Mouse (Mus musculus) frontal cortex, postnatal 36 days (tissue): Measurements from ENCODE around the gene Cyp1a1.

Experiments used
- DNase-seq, 2 experiments: peaks; one replicate each; pipeline ENCODE4 v3.0.0; 2022; ENCODE audit warnings: low spot score in 2 of 2

Cyp1a1 gene

GRCm38 (mm10) chr9:57687751-57688150 lies at the start of gene Cyp1a1:
Cyp1a1 (plus strand) TSS chr9:57687928.
- DNase-seq = no peak

GRCm38 (mm10) chr9:57638651-57639459 lies 48.9 kb upstream of the Cyp1a1 start:
- no peak for DNase-seq

- no peak for DNase-seq
These were observed 47.9 kb upstream of the Cyp1a1 start for GRCm38 (mm10) chr9:57639661-57640328.

GRCm38 (mm10) chr9:57640384-57640783 lies 47.3 kb upstream of the Cyp1a1 start:
- peak in 1 of 2 experiments; percentile 51 for DNase-seq

GRCm38 (mm10) chr9:57641022-57641421 lies 46.7 kb upstream of the Cyp1a1 start:
- DNase-seq = no peak

GRCm38 (mm10) chr9:57641775-57642550 lies 45.8 kb upstream of the Cyp1a1 start:
- no peak for DNase-seq

GRCm38 (mm10) chr9:57643169-57643855 lies 44.4 kb upstream of the Cyp1a1 start:
- DNase-seq = no peak

- DNase-seq = no peak
These were observed 43.9 kb upstream of the Cyp1a1 start for GRCm38 (mm10) chr9:57643856-57644180.

GRCm38 (mm10) chr9:57644442-57644943 lies 43.2 kb upstream of the Cyp1a1 start:
- no peak for DNase-seq

- peak; percentile 90 for DNase-seq
These were observed 42.5 kb upstream of the Cyp1a1 start for GRCm38 (mm10) chr9:57644944-57645893.

GRCm38 (mm10) chr9:57646551-57647103 lies 41.1 kb upstream of the Cyp1a1 start:
- DNase-seq = no peak

- no peak for DNase-seq
These were observed 40.2 kb upstream of the Cyp1a1 start for GRCm38 (mm10) chr9:57647286-57648108.

- DNase-seq = no peak
These were observed 37.5 kb upstream of the Cyp1a1 start for GRCm38 (mm10) chr9:57650130-57650785.

- no peak for DNase-seq
These were observed 36.9 kb upstream of the Cyp1a1 start for GRCm38 (mm10) chr9:57650786-57651311.

GRCm38 (mm10) chr9:57652351-57652750 lies 35.4 kb upstream of the Cyp1a1 start:
- DNase-seq = no peak

- DNase-seq = no peak
These were observed 34.9 kb upstream of the Cyp1a1 start for GRCm38 (mm10) chr9:57652855-57653254.

- no peak for DNase-seq
These were observed 34.4 kb upstream of the Cyp1a1 start, which contains the start of gene Csk for GRCm38 (mm10) chr9:57653283-57653682. Csk (minus strand) TSS chr9:57653631.

GRCm38 (mm10) chr9:57654966-57655365 lies 32.8 kb upstream of the Cyp1a1 start:
- DNase-seq = no peak
